Mouse (Mus musculus): ENCODE measurements around the gene Vmn1r5.

DNA sequence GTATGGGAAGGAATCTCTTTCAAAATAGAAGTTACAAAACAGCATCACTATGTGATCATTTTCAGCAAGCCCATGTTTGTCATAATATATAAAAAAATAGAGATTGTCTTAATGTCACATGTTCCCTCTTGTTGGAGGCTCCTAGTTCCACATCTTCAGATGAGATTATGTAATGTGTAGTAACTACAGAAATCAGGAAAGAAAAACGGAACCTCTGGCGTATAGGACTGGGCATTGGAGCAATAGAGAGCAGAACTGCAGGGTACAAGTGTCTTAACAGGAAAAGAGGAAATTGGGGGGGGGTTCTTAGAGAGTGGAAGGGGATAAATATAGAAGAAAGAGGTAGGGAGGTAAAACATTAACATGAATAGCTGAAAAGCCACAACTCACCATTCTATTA, 64.6 kb downstream of the Vmn1r5 start:
- TF ChIP-seq CTCF (IDR thresholded peaks at IDR 0.05), result no peak
- TF ChIP-seq EP300 (IDR thresholded peaks at IDR 0.05), result no peak

All from lung, postnatal 0 days (tissue).